Mouse (Mus musculus): ENCODE data around the gene Sc5d.

- no peak for TF ChIP-seq CTCF (IDR thresholded peaks at IDR 0.05; ENCODE audit: low read depth)
- TF ChIP-seq EP300 (IDR thresholded peaks at IDR 0.05; ENCODE audit: low read depth), result no peak
Measured at GRCm38 (mm10) chr9:42249112-42249511, 14.9 kb downstream of the Sc5d start.

All from heart, postnatal 0 days (tissue).